Mouse (Mus musculus) myocyte (in vitro differentiated cells): ENCODE results near the gene Klhdc10.

Experiments used
- CEBPB ChIP-seq: IDR thresholded peaks from 2 replicates; pipeline ENCODE4 v1.6.1; 2011; ENCODE audit warnings: mild to moderate bottlenecking, moderate library complexity; ENCODE audit not compliant: poor library complexity, insufficient read depth, severe bottlenecking
- E2F4 ChIP-seq: IDR thresholded peaks from one replicate; pipeline ENCODE4 v1.6.1; 2011; ENCODE audit warnings: mild to moderate bottlenecking, control low read depth, moderate library complexity; ENCODE audit not compliant: insufficient read depth
- MAX ChIP-seq: IDR thresholded peaks from one replicate; pipeline ENCODE4 v1.6.1; 2011; ENCODE audit warnings: low read depth, mild to moderate bottlenecking, control low read depth
- MYOD1 ChIP-seq, 3 experiments: IDR thresholded peaks; one replicate each; pipeline ENCODE4 v1.6.1; 2011; ENCODE audit warnings: control low read depth in 2 of 3, low read depth in 2 of 3, mild to moderate bottlenecking in 2 of 3, moderate library complexity in 1 of 3; ENCODE audit not compliant: insufficient read length in 2 of 3, control insufficient read depth in 1 of 3
- MYOG ChIP-seq, 3 experiments: IDR thresholded peaks; one replicate each; pipeline ENCODE4 v1.6.1; 2011; ENCODE audit warnings: control low read depth in 2 of 3, low read depth in 2 of 3, mild to moderate bottlenecking in 2 of 3; ENCODE audit not compliant: insufficient read length in 2 of 3, control insufficient read depth in 1 of 3, insufficient read depth in 1 of 3
- POLR2A ChIP-seq: IDR thresholded peaks from one replicate; pipeline ENCODE4 v1.6.1; 2011; ENCODE audit warnings: low read depth, mild to moderate bottlenecking, control low read depth, moderate library complexity; ENCODE audit not compliant: insufficient read length
- POLR2AphosphoS2 ChIP-seq: IDR thresholded peaks from one replicate; pipeline ENCODE4 v1.6.1; 2011; ENCODE audit warnings: low read depth, control low read depth; ENCODE audit not compliant: insufficient read length
- REST ChIP-seq: IDR thresholded peaks from one replicate; pipeline ENCODE4 v1.6.1; 2011; ENCODE audit warnings: mild to moderate bottlenecking, control low read depth, moderate library complexity; ENCODE audit not compliant: insufficient read depth, insufficient read length
- SRF ChIP-seq: IDR thresholded peaks from one replicate; pipeline ENCODE4 v1.6.1; 2011; ENCODE audit warnings: low read depth; ENCODE audit not compliant: control insufficient read depth, insufficient read length
- TCF12 ChIP-seq: IDR thresholded peaks from one replicate; pipeline ENCODE4 v1.6.1; 2011; ENCODE audit warnings: mild to moderate bottlenecking, control low read depth; ENCODE audit not compliant: poor library complexity, insufficient read depth, severe bottlenecking
- USF1 ChIP-seq: IDR thresholded peaks from one replicate; pipeline ENCODE4 v1.6.1; 2011; ENCODE audit warnings: low read depth, mild to moderate bottlenecking, control low read depth, moderate library complexity

DNA sequence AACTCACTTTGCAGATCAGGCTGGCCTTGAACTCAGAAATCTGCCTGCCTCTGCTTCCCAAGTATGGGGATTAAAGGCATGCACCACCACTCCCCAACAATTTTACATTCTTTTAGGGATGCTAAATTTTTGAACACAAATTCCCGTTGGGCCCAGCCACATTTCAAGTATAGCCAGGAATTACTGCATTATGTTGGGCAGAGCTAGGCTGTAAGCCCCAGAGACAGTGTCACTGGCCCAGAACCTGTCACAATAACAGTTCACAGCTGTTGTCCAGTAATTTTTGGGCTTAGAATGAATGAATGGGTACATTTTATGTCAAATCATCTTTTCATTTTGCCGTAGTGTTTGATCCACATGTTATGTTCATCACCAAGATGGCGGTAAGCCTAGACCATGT is 34.8 kb downstream of the Klhdc10 start:
- TF ChIP-seq POLR2A: no peak
- TF ChIP-seq TCF12: no peak
- TF ChIP-seq SRF: no peak
- TF ChIP-seq MAX: no peak
- no peak for TF ChIP-seq USF1
- no peak for TF ChIP-seq CEBPB
- TF ChIP-seq E2F4: no peak
- TF ChIP-seq MYOG (IDR thresholded peaks at IDR 0.05; ENCODE audit: control insufficient read depth in 1 of 3, insufficient read depth in 1 of 3, insufficient read length in 2 of 3, low read depth in 2 of 3): no peak
- no peak for TF ChIP-seq MYOD1 (IDR thresholded peaks at IDR 0.05; ENCODE audit: control insufficient read depth in 1 of 3, insufficient read length in 2 of 3, low read depth in 2 of 3)
- no peak for TF ChIP-seq REST
- TF ChIP-seq POLR2AphosphoS2: no peak
